Mouse (Mus musculus) NIH3T3 (cell line): ENCODE data around the gene Tubal3.

Experiments
- DNase-seq: peaks from one replicate; pipeline ENCODE4 v3.0.0-alpha.2; 2012; ENCODE audit warnings: low read depth

Tubal3 gene

GRCm38 (mm10) chr13:3925632-3926031 lies 7.6 kb downstream of the Tubal3 start:
- no peak for DNase-seq

GRCm38 (mm10) chr13:3926046-3926445 lies 8.0 kb downstream of the Tubal3 start:
- DNase-seq: no peak

GRCm38 (mm10) chr13:3944699-3945098 lies 26.6 kb downstream of the Tubal3 start:
- DNase-seq: no peak

- no peak for DNase-seq
Observed at GRCm38 (mm10) chr13:3945249-3945648, 27.2 kb downstream of the Tubal3 start, which contains the start of gene Ucn3. Ucn3 (minus strand) TSS chr13:3945349.

GRCm38 (mm10) chr13:3947267-3947666 lies 29.2 kb downstream of the Tubal3 start:
- no peak for DNase-seq

- DNase-seq: no peak
Observed at GRCm38 (mm10) chr13:3949477-3949876, 31.4 kb downstream of the Tubal3 start.

- DNase-seq: peak; percentile 4
Observed at GRCm38 (mm10) chr13:3951198-3951914, 33.3 kb downstream of the Tubal3 start.

GRCm38 (mm10) chr13:3968849-3969248 lies 50.8 kb downstream of the Tubal3 start:
- no peak for DNase-seq
